Mouse (Mus musculus) monocyte, adult 59 days (primary cell): ENCODE measurements around the gene Cap1. TPM values are rescaled to one million over a fixed set of nuclear protein-coding genes. Genes with fewer than 3 reads are reported as not detected.

Source experiments
- total RNA-seq, 2 experiments: library from RNA; stranded (reverse); gene quantifications; one replicate each; pipeline ENCODE4 v1.2.4; 2023

Cap1 gene
- 100 to 1,000 TPM; 512 to 582 TPM for total RNA-seq

GRCm38 (mm10) chr4:122885768-122886578 lies at the start of gene Cap1:
Gene Cap1 (minus strand): TSS chr4:122886056.

GRCm38 (mm10) chr4:122835530-122836402 lies 50.1 kb downstream of the Cap1 start, which contains the start of gene Ppt1:
Gene Ppt1 (plus strand): TSS chr4:122836242.

Other genes with a start within 250 kb of the Cap1 start
- gene 9530002B09Rik, start 196.8 kb downstream of the Cap1 start, total RNA-seq = not detected
- 100 to 1,000 TPM; 162 to 166 TPM for gene Ppt1, start 49.8 kb downstream of the Cap1 start, total RNA-seq
- 1 to 10 TPM; 1.7 to 2.5 TPM for gene Mfsd2a, start 75.1 kb upstream of the Cap1 start, total RNA-seq
- 1 to 10 TPM; 6.7 to 8.3 TPM for gene Mycl, start 109.6 kb upstream of the Cap1 start, total RNA-seq
- gene Trit1, start 130.5 kb upstream of the Cap1 start, total RNA-seq = 10 to 100 TPM; 13.1 to 13.5 TPM
- gene Bmp8b, start 219.1 kb upstream of the Cap1 start, total RNA-seq = not detected
- gene Oxct2b, start 230.2 kb upstream of the Cap1 start, total RNA-seq = not detected